Mouse (Mus musculus): ENCODE data around the gene Slx4. TPM values are rescaled to one million over a fixed set of nuclear protein-coding genes. Genes with fewer than 3 reads are reported as not detected.
"Not testable (repeated sequence)": the region's sequence is repeated elsewhere in the genome, so short reads cannot be mapped to it uniquely, and the experiment has no call there.

Gene Slx4
- polyA plus RNA-seq, 1 experiment: 36.0 TPM

- H3K4me1 ChIP-seq (ENCODE audit: control insufficient read depth, insufficient read depth, low read length): no peaks in the 10 kb centered on the region
- H3K4me3 ChIP-seq (ENCODE audit: insufficient read depth, low read depth, low read length): peak overlapping the region; percentile 24; the same call in 1 of the 2 replicates
- TF ChIP-seq CTCF (conservative IDR thresholded peaks at IDR 0.05; ENCODE audit: insufficient read depth, insufficient read length, low read depth, low read length) (no peak), POLR2A (IDR thresholded peaks at IDR 0.05; ENCODE audit: low read depth, low read length) (no peak)
- no peak overlapping the region for H3K27ac ChIP-seq (ENCODE audit: insufficient read depth, low read depth, low read length)
- H3K36me3 ChIP-seq (ENCODE audit: control insufficient read depth, insufficient read depth, low read length): no peaks in the 10 kb centered on the region; the same call in 1 of the 2 replicates
- 86% methylated on average over 7 of the region's 7 CpGs for WGBS
- no peak for DNase-seq
- H3K27me3 ChIP-seq (replicated peaks; ENCODE audit: control insufficient read depth, insufficient read depth, low read length): no peaks in the 10 kb centered on the region
Measured at GRCm38 (mm10) chr16:3975658-3976057, 27.9 kb downstream of the Slx4 start.

GRCm38 (mm10) chr16:3974456-3974855, 29.1 kb downstream of the Slx4 start:
- H3K4me1 ChIP-seq (ENCODE audit: control insufficient read depth, insufficient read depth, low read length); H3K4me3 ChIP-seq (ENCODE audit: insufficient read depth, low read depth, low read length); DNase-seq; H3K27ac ChIP-seq (ENCODE audit: insufficient read depth, low read depth, low read length); H3K27me3 ChIP-seq (replicated peaks; ENCODE audit: control insufficient read depth, insufficient read depth, low read length); H3K36me3 ChIP-seq (ENCODE audit: control insufficient read depth, insufficient read depth, low read length): not testable (repeated sequence)
- 95% methylated on average over 19 of the region's 19 CpGs for WGBS

- WGBS: 73% methylated on average over 3 of the region's 3 CpGs
- DNase-seq: no peak
- TF ChIP-seq POLR2A (IDR thresholded peaks at IDR 0.05; ENCODE audit: low read depth, low read length) (no peak), CTCF (conservative IDR thresholded peaks at IDR 0.05; ENCODE audit: insufficient read depth, insufficient read length, low read depth, low read length) (no peak)
- H3K36me3 ChIP-seq (ENCODE audit: control insufficient read depth, insufficient read depth, low read length): no peaks in the 10 kb centered on the region
- no peak overlapping the region for H3K27ac ChIP-seq (ENCODE audit: insufficient read depth, low read depth, low read length)
- no peak overlapping the region for H3K4me3 ChIP-seq (ENCODE audit: insufficient read depth, low read depth, low read length)
- H3K4me1 ChIP-seq (ENCODE audit: control insufficient read depth, insufficient read depth, low read length): no peaks in the 10 kb centered on the region
- no peaks in the 10 kb centered on the region for H3K27me3 ChIP-seq (replicated peaks; ENCODE audit: control insufficient read depth, insufficient read depth, low read length)
Measured at GRCm38 (mm10) chr16:3965534-3965933, 38.0 kb downstream of the Slx4 start.

GRCm38 (mm10) chr16:3964990-3965389, 38.6 kb downstream of the Slx4 start:
- H3K4me1 ChIP-seq (ENCODE audit: control insufficient read depth, insufficient read depth, low read length): no peaks in the 10 kb centered on the region
- TF ChIP-seq POLR2A (IDR thresholded peaks at IDR 0.05; ENCODE audit: low read depth, low read length): no peak
- no peak for TF ChIP-seq CTCF (conservative IDR thresholded peaks at IDR 0.05; ENCODE audit: insufficient read depth, insufficient read length, low read depth, low read length)
- no peak overlapping the region for H3K4me3 ChIP-seq (ENCODE audit: insufficient read depth, low read depth, low read length)
- H3K36me3 ChIP-seq (ENCODE audit: control insufficient read depth, insufficient read depth, low read length): no peaks in the 10 kb centered on the region
- DNase-seq: no peak
- H3K27me3 ChIP-seq (replicated peaks; ENCODE audit: control insufficient read depth, insufficient read depth, low read length): no peaks in the 10 kb centered on the region
- WGBS: 48% methylated on average over 10 of the region's 10 CpGs
- H3K27ac ChIP-seq (ENCODE audit: insufficient read depth, low read depth, low read length): no peak overlapping the region

- no peak overlapping the region for H3K27ac ChIP-seq (ENCODE audit: insufficient read depth, low read depth, low read length)
- H3K4me1 ChIP-seq (ENCODE audit: control insufficient read depth, insufficient read depth, low read length): no peaks in the 10 kb centered on the region
- no peaks in the 10 kb centered on the region for H3K36me3 ChIP-seq (ENCODE audit: control insufficient read depth, insufficient read depth, low read length)
- 74% methylated on average over 2 of the region's 2 CpGs for WGBS
- DNase-seq: no peak
- no peak for TF ChIP-seq POLR2A (IDR thresholded peaks at IDR 0.05; ENCODE audit: low read depth, low read length)
- no peak for TF ChIP-seq CTCF (conservative IDR thresholded peaks at IDR 0.05; ENCODE audit: insufficient read depth, insufficient read length, low read depth, low read length)
- no peaks in the 10 kb centered on the region for H3K27me3 ChIP-seq (replicated peaks; ENCODE audit: control insufficient read depth, insufficient read depth, low read length)
- no peak overlapping the region for H3K4me3 ChIP-seq (ENCODE audit: insufficient read depth, low read depth, low read length)
Measured at GRCm38 (mm10) chr16:3959261-3959660, 44.3 kb downstream of the Slx4 start.

GRCm38 (mm10) chr16:3956369-3956768, 47.2 kb downstream of the Slx4 start:
- WGBS: 87% methylated on average over 6 of the region's 6 CpGs
- peak; percentile 26 for DNase-seq
- Histone ChIP-seq H3K4me1 (ENCODE audit: control insufficient read depth, insufficient read depth, low read length) (no peaks in the 10 kb centered on the region), H3K36me3 (ENCODE audit: control insufficient read depth, insufficient read depth, low read length) (no peaks in the 10 kb centered on the region), H3K4me3 (ENCODE audit: insufficient read depth, low read depth, low read length) (no peak overlapping the region), H3K27me3 (replicated peaks; ENCODE audit: control insufficient read depth, insufficient read depth, low read length) (no peaks in the 10 kb centered on the region), H3K27ac (ENCODE audit: insufficient read depth, low read depth, low read length) (no peak overlapping the region)
- no peak for TF ChIP-seq CTCF (conservative IDR thresholded peaks at IDR 0.05; ENCODE audit: insufficient read depth, insufficient read length, low read depth, low read length)
- no peak for TF ChIP-seq POLR2A (IDR thresholded peaks at IDR 0.05; ENCODE audit: low read depth, low read length)

GRCm38 (mm10) chr16:3951141-3951540, 52.4 kb downstream of the Slx4 start:
- H3K27me3 ChIP-seq (replicated peaks; ENCODE audit: control insufficient read depth, insufficient read depth, low read length): no peaks in the 10 kb centered on the region
- H3K4me1 ChIP-seq (ENCODE audit: control insufficient read depth, insufficient read depth, low read length): no peaks in the 10 kb centered on the region
- no peaks in the 10 kb centered on the region for H3K36me3 ChIP-seq (ENCODE audit: control insufficient read depth, insufficient read depth, low read length)
- no peak for DNase-seq
- TF ChIP-seq CTCF (conservative IDR thresholded peaks at IDR 0.05; ENCODE audit: insufficient read depth, insufficient read length, low read depth, low read length): no peak
- TF ChIP-seq POLR2A (IDR thresholded peaks at IDR 0.05; ENCODE audit: low read depth, low read length): no peak
- 96% methylated on average over 1 of the region's 1 CpGs for WGBS
- no peak overlapping the region for H3K27ac ChIP-seq (ENCODE audit: insufficient read depth, low read depth, low read length)
- no peak overlapping the region for H3K4me3 ChIP-seq (ENCODE audit: insufficient read depth, low read depth, low read length)

- H3K27me3 ChIP-seq (replicated peaks; ENCODE audit: control insufficient read depth, insufficient read depth, low read length): no peaks in the 10 kb centered on the region
- no peak overlapping the region for H3K27ac ChIP-seq (ENCODE audit: insufficient read depth, low read depth, low read length)
- DNase-seq: no peak
- H3K4me3 ChIP-seq (ENCODE audit: insufficient read depth, low read depth, low read length): no peak overlapping the region
- TF ChIP-seq POLR2A (IDR thresholded peaks at IDR 0.05; ENCODE audit: low read depth, low read length) (no peak), CTCF (conservative IDR thresholded peaks at IDR 0.05; ENCODE audit: insufficient read depth, insufficient read length, low read depth, low read length) (no peak)
- peaks cover 1% of the 10 kb centered on the region for H3K36me3 ChIP-seq (ENCODE audit: control insufficient read depth, insufficient read depth, low read length)
- WGBS: 85% methylated on average over 4 of the region's 4 CpGs
- peaks cover 4% of the 10 kb centered on the region; the same call in 1 of the 2 replicates for H3K4me1 ChIP-seq (ENCODE audit: control insufficient read depth, insufficient read depth, low read length)
Measured at GRCm38 (mm10) chr16:3934701-3935100, 68.9 kb downstream of the Slx4 start.

Data from kidney, adult 2 months (tissue).